Mouse (Mus musculus): ENCODE data around the gene Rap1b.

The Rap1b gene

GRCm38 (mm10) chr10:117767286-117768140 lies 78.3 kb downstream of the Rap1b start:
- DNase-seq, result no peak

GRCm38 (mm10) chr10:117766896-117767160 lies 79.0 kb downstream of the Rap1b start:
- DNase-seq, result no peak

- DNase-seq, result no peak
Measured at GRCm38 (mm10) chr10:117766111-117766895, 79.5 kb downstream of the Rap1b start.

- DNase-seq, result no peak
Measured at GRCm38 (mm10) chr10:117765116-117765894, 80.5 kb downstream of the Rap1b start.

GRCm38 (mm10) chr10:117764598-117764997 lies 81.2 kb downstream of the Rap1b start:
- DNase-seq, result no peak

Data from layer of hippocampus, adult 9-11 months (tissue).